Mouse (Mus musculus): Measurements from ENCODE around the gene Ttc17. TPM values are rescaled to one million over a fixed set of nuclear protein-coding genes. Genes with fewer than 3 reads are reported as not detected.

The Ttc17 gene
- polyA plus RNA-seq, 1 experiment = 7.7 TPM

DNA sequence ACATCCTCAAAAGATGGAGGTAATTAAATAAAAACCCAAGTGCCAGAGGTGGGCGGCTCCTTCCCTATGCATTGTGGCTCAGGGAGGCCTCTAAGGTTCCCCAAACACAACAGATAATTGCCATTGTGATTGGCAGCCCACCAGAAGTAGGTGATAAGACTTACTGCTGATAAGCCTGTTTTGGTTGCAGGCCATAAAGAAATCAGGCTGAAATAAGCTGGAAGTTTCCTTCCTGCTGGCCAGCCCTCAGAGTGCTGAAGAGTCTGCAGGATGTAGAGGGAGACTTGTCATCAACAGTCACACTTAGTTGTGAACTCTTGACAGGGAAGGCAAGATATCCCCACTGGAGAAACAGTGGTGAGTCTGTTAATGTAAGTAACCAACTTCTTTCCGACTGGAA is 25.7 kb upstream of the Ttc17 start:
- peaks cover 100% of the 10 kb centered on the region for H3K79me2 ChIP-seq (ENCODE audit: control insufficient read depth, insufficient read depth)
- H3K27me3 ChIP-seq (ENCODE audit: control insufficient read depth, insufficient read depth, insufficient read length) = no peaks in the 10 kb centered on the region
- H3K79me3 ChIP-seq (ENCODE audit: low read depth) = peaks cover 84% of the 10 kb centered on the region
- no peak overlapping the region for H3ac ChIP-seq (ENCODE audit: control insufficient read depth, insufficient read length, low read depth)
- no peak for TF ChIP-seq MYOD1 (IDR thresholded peaks at IDR 0.05; ENCODE audit: control insufficient read depth, insufficient read length, low read depth)
- no peak for TF ChIP-seq FOSL1 (IDR thresholded peaks at IDR 0.05; ENCODE audit: insufficient read depth, low read length, poor library complexity, severe bottlenecking)
- TF ChIP-seq MYOG (IDR thresholded peaks at IDR 0.05; ENCODE audit: control insufficient read depth, extremely low read depth, insufficient read length) = no peak
- no peak for TF ChIP-seq MAX (IDR thresholded peaks at IDR 0.05)
- TF ChIP-seq USF1 (IDR thresholded peaks at IDR 0.05; ENCODE audit: low read depth) = no peak
- TF ChIP-seq CEBPB (IDR thresholded peaks at IDR 0.05; ENCODE audit: low read depth) = no peak
- TF ChIP-seq CTCF (IDR thresholded peaks at IDR 0.05; ENCODE audit: control insufficient read depth, insufficient read depth, insufficient read length) = no peak
- H3K36me3 ChIP-seq (ENCODE audit: control insufficient read depth, insufficient read depth) = peaks cover 32% of the 10 kb centered on the region
- no peak overlapping the region for H3K4me3 ChIP-seq (ENCODE audit: insufficient read depth, poor library complexity, severe bottlenecking)

DNA sequence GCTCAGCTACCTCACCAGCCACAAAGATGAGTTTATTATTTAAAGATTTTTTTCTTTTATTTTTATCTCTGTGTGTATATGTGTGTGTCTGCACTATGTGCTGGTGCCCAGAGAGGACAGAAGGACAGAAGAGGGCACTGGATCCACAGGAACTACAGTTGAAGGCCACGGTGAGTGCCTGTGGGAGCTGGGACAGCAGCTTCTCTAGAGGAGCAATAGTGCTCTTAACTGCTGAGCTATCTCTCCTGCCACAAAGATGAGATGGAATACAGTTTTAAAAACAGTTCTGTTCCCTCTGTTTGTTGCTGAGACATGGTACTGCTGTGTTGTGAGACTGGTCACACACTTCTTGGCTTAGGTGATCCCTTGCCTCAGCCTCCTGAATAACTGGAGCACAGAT is 22.0 kb upstream of the Ttc17 start:
- no peak overlapping the region for H3K4me3 ChIP-seq (ENCODE audit: insufficient read depth, poor library complexity, severe bottlenecking)
- peaks cover 69% of the 10 kb centered on the region for H3K79me2 ChIP-seq (ENCODE audit: control insufficient read depth, insufficient read depth)
- peaks cover 48% of the 10 kb centered on the region for H3K79me3 ChIP-seq (ENCODE audit: low read depth)
- H3K27me3 ChIP-seq (ENCODE audit: control insufficient read depth, insufficient read depth, insufficient read length) = no peaks in the 10 kb centered on the region
- no peak overlapping the region for H3ac ChIP-seq (ENCODE audit: control insufficient read depth, insufficient read length, low read depth)
- no peak for TF ChIP-seq USF1 (IDR thresholded peaks at IDR 0.05; ENCODE audit: low read depth)
- no peak for TF ChIP-seq FOSL1 (IDR thresholded peaks at IDR 0.05; ENCODE audit: insufficient read depth, low read length, poor library complexity, severe bottlenecking)
- TF ChIP-seq MAX (IDR thresholded peaks at IDR 0.05) = no peak
- no peak for TF ChIP-seq MYOD1 (IDR thresholded peaks at IDR 0.05; ENCODE audit: control insufficient read depth, insufficient read length, low read depth)
- peaks cover 59% of the 10 kb centered on the region for H3K36me3 ChIP-seq (ENCODE audit: control insufficient read depth, insufficient read depth)

DNA sequence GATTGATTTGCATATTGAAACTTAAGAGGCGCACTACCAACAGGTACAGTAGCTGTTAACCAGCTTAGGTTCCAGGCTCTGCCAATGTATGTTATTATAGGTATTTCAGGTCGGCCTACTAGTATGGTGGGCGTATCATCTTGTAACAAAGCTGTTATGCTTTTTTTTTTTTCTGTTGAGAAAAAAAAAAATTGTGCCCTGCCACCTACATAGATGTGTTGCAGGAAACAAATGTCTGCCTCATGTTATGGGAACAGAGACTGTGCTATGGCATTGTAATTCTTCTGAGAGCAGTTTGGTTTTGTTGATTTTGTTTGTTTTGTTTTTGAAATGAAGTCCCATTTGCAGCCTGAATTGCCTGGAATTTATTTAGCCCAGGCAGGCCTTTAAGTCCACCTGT is 952 bp upstream of the Ttc17 start:
- TF ChIP-seq MAX (IDR thresholded peaks at IDR 0.05) = no peak
- no peak for TF ChIP-seq MYOG (IDR thresholded peaks at IDR 0.05; ENCODE audit: control insufficient read depth, extremely low read depth, insufficient read length)
- no peak for TF ChIP-seq CTCF (IDR thresholded peaks at IDR 0.05; ENCODE audit: control insufficient read depth, insufficient read depth, insufficient read length)
- no peak for TF ChIP-seq MYOD1 (IDR thresholded peaks at IDR 0.05; ENCODE audit: control insufficient read depth, insufficient read length, low read depth)
- no peak for TF ChIP-seq CEBPB (IDR thresholded peaks at IDR 0.05; ENCODE audit: low read depth)

GRCm38 (mm10) chr2:94407021-94407420 is 532 bp upstream of the Ttc17 start:
- Histone ChIP-seq H3ac (ENCODE audit: control insufficient read depth, insufficient read length, low read depth) (peak overlapping the region; percentile 52), H3K36me3 (ENCODE audit: control insufficient read depth, insufficient read depth) (peaks cover 21% of the 10 kb centered on the region), H3K4me3 (ENCODE audit: insufficient read depth, poor library complexity, severe bottlenecking) (peak overlapping the region; percentile 92), H3K79me2 (ENCODE audit: control insufficient read depth, insufficient read depth) (peaks cover 98% of the 10 kb centered on the region), H3K27me3 (ENCODE audit: control insufficient read depth, insufficient read depth, insufficient read length) (no peaks in the 10 kb centered on the region), H3K79me3 (ENCODE audit: low read depth) (peaks cover 32% of the 10 kb centered on the region)
- no peak for TF ChIP-seq MYOD1 (IDR thresholded peaks at IDR 0.05; ENCODE audit: control insufficient read depth, insufficient read length, low read depth)
- TF ChIP-seq CTCF (IDR thresholded peaks at IDR 0.05; ENCODE audit: control insufficient read depth, insufficient read depth, insufficient read length) = no peak
- no peak for TF ChIP-seq MYOG (IDR thresholded peaks at IDR 0.05; ENCODE audit: control insufficient read depth, extremely low read depth, insufficient read length)
- TF ChIP-seq CEBPB (IDR thresholded peaks at IDR 0.05; ENCODE audit: low read depth) = no peak
- no peak for TF ChIP-seq FOSL1 (IDR thresholded peaks at IDR 0.05; ENCODE audit: insufficient read depth, low read length, poor library complexity, severe bottlenecking)
- peak; percentile 48 for TF ChIP-seq MAX (IDR thresholded peaks at IDR 0.05)
- TF ChIP-seq USF1 (IDR thresholded peaks at IDR 0.05; ENCODE audit: low read depth) = peak; percentile 58

More for the DNA sequence above, 952 bp upstream of the Ttc17 start:
- Histone ChIP-seq H3K79me2 (ENCODE audit: control insufficient read depth, insufficient read depth) (peaks cover 95% of the 10 kb centered on the region), H3K36me3 (ENCODE audit: control insufficient read depth, insufficient read depth) (peaks cover 25% of the 10 kb centered on the region), H3K79me3 (ENCODE audit: low read depth) (peaks cover 30% of the 10 kb centered on the region), H3K4me3 (ENCODE audit: insufficient read depth, poor library complexity, severe bottlenecking) (peak overlapping the region; percentile 92), H3ac (ENCODE audit: control insufficient read depth, insufficient read length, low read depth) (no peak overlapping the region), H3K27me3 (ENCODE audit: control insufficient read depth, insufficient read depth, insufficient read length) (no peaks in the 10 kb centered on the region)

GRCm38 (mm10) chr2:94405397-94406082 is 949 bp downstream of the Ttc17 start:
- Histone ChIP-seq H3ac (ENCODE audit: control insufficient read depth, insufficient read length, low read depth) (peak overlapping the region; percentile 99), H3K27me3 (ENCODE audit: control insufficient read depth, insufficient read depth, insufficient read length) (no peaks in the 10 kb centered on the region)

More at GRCm38 (mm10) chr2:94405397-94406082, 949 bp downstream of the Ttc17 start:
- H3K79me3 ChIP-seq (ENCODE audit: low read depth) = peaks cover 36% of the 10 kb centered on the region
- TF ChIP-seq CTCF (IDR thresholded peaks at IDR 0.05; ENCODE audit: control insufficient read depth, insufficient read depth, insufficient read length) = no peak
- TF ChIP-seq MAX (IDR thresholded peaks at IDR 0.05) = no peak
- TF ChIP-seq USF1 (IDR thresholded peaks at IDR 0.05; ENCODE audit: low read depth) = no peak
- no peak for TF ChIP-seq MYOD1 (IDR thresholded peaks at IDR 0.05; ENCODE audit: control insufficient read depth, insufficient read length, low read depth)
- no peak for TF ChIP-seq MYOG (IDR thresholded peaks at IDR 0.05; ENCODE audit: control insufficient read depth, extremely low read depth, insufficient read length)
- no peak for TF ChIP-seq FOSL1 (IDR thresholded peaks at IDR 0.05; ENCODE audit: insufficient read depth, low read length, poor library complexity, severe bottlenecking)
- no peak for TF ChIP-seq CEBPB (IDR thresholded peaks at IDR 0.05; ENCODE audit: low read depth)
- H3K79me2 ChIP-seq (ENCODE audit: control insufficient read depth, insufficient read depth) = peaks cover 98% of the 10 kb centered on the region
- H3K36me3 ChIP-seq (ENCODE audit: control insufficient read depth, insufficient read depth) = peaks cover 8% of the 10 kb centered on the region
- H3K4me3 ChIP-seq (ENCODE audit: insufficient read depth, poor library complexity, severe bottlenecking) = peak overlapping the region; percentile 92

All from C2C12 (cell line).